Mouse (Mus musculus): ENCODE measurements around the gene Pnma1.
A peak's percentile ranks its signal among the peaks of the same experiment; 100 is the strongest.

Pnma1 gene

GRCm38 (mm10) chr12:84147954-84148621, at the start of gene Pnma1:
Pnma1 (minus strand) TSS chr12:84148489.
- peak; percentile 71 for DNase-seq (ENCODE audit: low spot score)

GRCm38 (mm10) chr12:84195195-84195594, 46.9 kb upstream of the Pnma1 start:
- no peak for DNase-seq (ENCODE audit: low spot score)

- DNase-seq (ENCODE audit: low spot score), result no peak
These were observed 46.3 kb upstream of the Pnma1 start for GRCm38 (mm10) chr12:84194400-84195109.

- DNase-seq (ENCODE audit: low spot score), result peak; percentile 84
These were observed 45.5 kb upstream of the Pnma1 start for GRCm38 (mm10) chr12:84193642-84194399.

GRCm38 (mm10) chr12:84192741-84193641, 44.7 kb upstream of the Pnma1 start:
- no peak for DNase-seq (ENCODE audit: low spot score)

GRCm38 (mm10) chr12:84192280-84192679, 44.0 kb upstream of the Pnma1 start:
- DNase-seq (ENCODE audit: low spot score), result no peak

GRCm38 (mm10) chr12:84191770-84192169, 43.5 kb upstream of the Pnma1 start:
- DNase-seq (ENCODE audit: low spot score), result no peak

- DNase-seq (ENCODE audit: low spot score), result no peak
These were observed 42.9 kb upstream of the Pnma1 start for GRCm38 (mm10) chr12:84191190-84191589.

GRCm38 (mm10) chr12:84190151-84190820, 42.0 kb upstream of the Pnma1 start:
- DNase-seq (ENCODE audit: low spot score), result no peak

- no peak for DNase-seq (ENCODE audit: low spot score)
These were observed 40.7 kb upstream of the Pnma1 start for GRCm38 (mm10) chr12:84188881-84189444.

- DNase-seq (ENCODE audit: low spot score), result no peak
These were observed 39.7 kb upstream of the Pnma1 start for GRCm38 (mm10) chr12:84187752-84188601.

GRCm38 (mm10) chr12:84186950-84187349, 38.7 kb upstream of the Pnma1 start:
- no peak for DNase-seq (ENCODE audit: low spot score)

GRCm38 (mm10) chr12:84186536-84186935, 38.2 kb upstream of the Pnma1 start:
- DNase-seq (ENCODE audit: low spot score), result no peak

GRCm38 (mm10) chr12:84185547-84185946, 37.3 kb upstream of the Pnma1 start:
- DNase-seq (ENCODE audit: low spot score), result no peak

GRCm38 (mm10) chr12:84184979-84185378, 36.7 kb upstream of the Pnma1 start:
- DNase-seq (ENCODE audit: low spot score), result no peak

- DNase-seq (ENCODE audit: low spot score), result no peak
These were observed 33.7 kb upstream of the Pnma1 start for GRCm38 (mm10) chr12:84181999-84182398.

- no peak for DNase-seq (ENCODE audit: low spot score)
These were observed 32.6 kb upstream of the Pnma1 start for GRCm38 (mm10) chr12:84180701-84181435.

- DNase-seq (ENCODE audit: low spot score), result no peak
These were observed 31.8 kb upstream of the Pnma1 start for GRCm38 (mm10) chr12:84180090-84180489.

Measured in spleen, adult 12 weeks (tissue).